Mouse (Mus musculus): ENCODE measurements around the gene Rsph3a. TPM values are rescaled to one million over a fixed set of nuclear protein-coding genes. Genes with fewer than 3 reads are reported as not detected.
"Not testable (repeated sequence)": the region's sequence is repeated elsewhere in the genome, so short reads cannot be mapped to it uniquely, and the experiment has no call there.

Rsph3a gene
- total RNA-seq (2014; fragmentation: Nextera tagmentation) (13.5 and 18.7 TPM in 2 replicates), total RNA-seq (2017) (11.7 and 14.1 TPM in 2 replicates), polyA plus RNA-seq (2012) (10.3 and 10.5 TPM in 2 replicates)

DNA sequence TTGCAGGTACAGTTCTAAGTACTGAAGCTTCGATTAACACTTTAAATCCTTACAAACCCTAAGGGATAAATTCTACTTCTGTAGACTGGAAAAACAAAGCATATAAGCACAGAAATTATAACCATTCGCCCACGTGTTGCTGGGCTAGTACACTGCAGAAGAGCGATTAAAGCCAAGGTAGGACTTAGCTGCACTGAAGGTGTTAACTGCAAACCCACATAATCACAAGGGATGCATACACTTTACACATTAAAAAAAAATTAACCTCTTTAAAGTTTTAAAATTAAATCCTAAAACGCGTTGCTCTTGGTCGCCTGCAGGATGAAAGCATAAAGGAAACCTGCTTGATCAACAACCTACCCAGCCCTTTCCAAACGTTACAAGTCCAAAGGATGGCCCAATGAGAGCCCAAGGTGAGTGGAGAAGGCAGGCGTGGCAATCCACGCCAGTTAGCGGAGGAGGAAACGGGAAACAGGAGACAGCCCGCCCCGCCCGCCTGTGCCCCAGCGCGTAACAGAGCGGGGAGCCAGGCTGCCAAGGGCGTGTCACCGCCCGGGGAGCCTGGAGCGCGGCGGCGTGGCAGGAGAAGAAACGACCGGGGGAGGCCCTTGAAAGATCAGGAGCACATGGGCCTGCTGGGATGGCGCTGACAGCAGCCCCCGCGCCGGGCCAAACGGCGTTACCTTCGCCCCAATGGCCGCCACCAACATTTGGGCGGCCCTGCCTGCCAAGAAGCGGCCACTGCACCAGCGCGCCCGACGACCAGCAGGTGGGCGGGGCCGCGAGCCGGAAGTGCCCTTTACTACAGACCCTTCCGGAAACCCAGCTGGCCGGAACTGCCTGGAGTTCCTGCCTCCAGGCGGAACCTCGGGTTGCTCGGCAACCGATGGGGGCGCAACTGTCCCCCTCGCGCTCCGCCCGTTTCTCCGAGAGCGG, at the start of gene Rsph3a:
Gene Rsph3a (plus strand): TSS at position 498 of the 936 bp plus-strand sequence.
- peak; percentile 92 for ATAC-seq (ENCODE audit: extremely low read depth, insufficient number of reproducible peaks, low FRiP score, poor library complexity, severe bottlenecking)
- not testable (repeated sequence) for H3K9me3 ChIP-seq (replicated peaks); H3K36me3 ChIP-seq (replicated peaks); H3K27me3 ChIP-seq (ENCODE audit: insufficient read depth, low read length); H3K4me1 ChIP-seq (ENCODE audit: insufficient read depth, low read depth, low read length)
- H3K4me3 ChIP-seq (ENCODE audit: low read depth, low read length): peak within 1 kb of the TSS; percentile 72
- peak; percentile 60 for DNase-seq (ENCODE audit: low spot score)

DNA sequence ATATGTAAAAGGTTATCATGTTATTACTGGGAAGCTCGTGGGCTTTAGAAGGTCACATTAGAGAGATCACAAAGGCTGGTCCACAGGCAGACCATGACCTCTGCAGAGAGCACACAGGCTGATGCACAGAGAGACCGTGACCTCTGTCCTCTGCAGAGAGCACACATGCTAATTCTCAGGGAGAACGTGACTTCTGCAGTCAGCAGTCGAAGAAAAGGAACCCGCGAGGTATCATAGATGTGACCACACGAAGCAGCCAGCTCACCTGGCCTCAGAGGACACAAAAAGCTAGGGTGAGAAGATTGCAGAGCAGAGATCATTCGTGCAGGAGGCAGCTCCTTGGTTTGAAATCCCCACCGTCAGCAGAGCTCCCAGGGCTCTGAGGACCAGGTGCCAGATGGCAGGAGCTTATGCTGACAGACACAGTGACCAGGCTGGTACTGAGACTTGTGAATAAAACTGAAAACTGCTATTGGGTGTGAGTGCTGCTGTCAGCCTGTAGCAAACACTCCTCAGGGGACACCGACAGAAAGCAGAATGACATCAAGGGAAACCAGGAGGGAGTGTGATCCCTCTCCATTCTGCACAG, 49.3 kb upstream of the Rsph3a start:
- DNase-seq (ENCODE audit: low spot score) (no peak), ATAC-seq (ENCODE audit: extremely low read depth, insufficient number of reproducible peaks, low FRiP score, poor library complexity, severe bottlenecking) (no peak)
- no peaks in the 10 kb centered on the region for H3K4me1 ChIP-seq (ENCODE audit: insufficient read depth, low read depth, low read length)
- peaks cover 10% of the 10 kb centered on the region for H3K27me3 ChIP-seq (ENCODE audit: insufficient read depth, low read length)
- no peaks in the 10 kb centered on the region for H3K9me3 ChIP-seq (replicated peaks)
- no peak overlapping the region for H3K4me3 ChIP-seq (ENCODE audit: low read depth, low read length)
- TF ChIP-seq CTCF (IDR thresholded peaks at IDR 0.05; ENCODE audit: low read depth, low read length) (no peak), GATA1 (IDR thresholded peaks at IDR 0.05; ENCODE audit: borderline replicate concordance, low read length) (no peak), POLR2AphosphoS5 (IDR thresholded peaks at IDR 0.05; ENCODE audit: insufficient replicate concordance, low read depth, low read length) (no peak), TAL1 (conservative IDR thresholded peaks at IDR 0.05; ENCODE audit: low read depth, low read length) (no peak), GATA2 (IDR thresholded peaks at IDR 0.05; ENCODE audit: borderline replicate concordance, low read depth, low read length) (no peak)
- H3K36me3 ChIP-seq (replicated peaks): no peaks in the 10 kb centered on the region

DNA sequence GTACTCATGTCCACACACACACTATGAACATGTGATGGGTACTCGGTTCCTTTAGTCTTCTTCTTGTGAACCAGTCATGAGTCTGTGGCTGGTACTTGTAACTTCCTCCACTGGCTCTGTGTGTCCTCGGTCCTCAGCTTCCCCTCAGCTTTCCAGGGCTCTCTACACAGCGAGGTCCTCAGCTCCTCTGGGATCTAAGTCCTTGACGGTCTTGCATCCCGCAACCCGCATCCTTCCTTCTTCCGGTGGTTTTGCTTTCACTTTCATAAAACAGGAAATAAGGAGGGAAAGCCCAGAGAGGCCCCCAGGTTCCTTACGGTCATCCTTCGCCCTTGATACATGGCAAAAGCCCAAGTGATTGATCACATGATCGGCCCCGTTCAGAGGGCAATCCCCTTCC, 48.3 kb upstream of the Rsph3a start:
- no peaks in the 10 kb centered on the region for H3K4me1 ChIP-seq (ENCODE audit: insufficient read depth, low read depth, low read length)
- no peaks in the 10 kb centered on the region for H3K36me3 ChIP-seq (replicated peaks)
- peaks cover 10% of the 10 kb centered on the region for H3K27me3 ChIP-seq (ENCODE audit: insufficient read depth, low read length)
- DNase-seq (ENCODE audit: low spot score) (no peak), ATAC-seq (ENCODE audit: extremely low read depth, insufficient number of reproducible peaks, low FRiP score, poor library complexity, severe bottlenecking) (no peak)
- TF ChIP-seq POLR2AphosphoS5 (IDR thresholded peaks at IDR 0.05; ENCODE audit: insufficient replicate concordance, low read depth, low read length) (no peak), CTCF (IDR thresholded peaks at IDR 0.05; ENCODE audit: low read depth, low read length) (no peak)
- no peak overlapping the region for H3K4me3 ChIP-seq (ENCODE audit: low read depth, low read length)
- H3K9me3 ChIP-seq (replicated peaks): no peaks in the 10 kb centered on the region

DNA sequence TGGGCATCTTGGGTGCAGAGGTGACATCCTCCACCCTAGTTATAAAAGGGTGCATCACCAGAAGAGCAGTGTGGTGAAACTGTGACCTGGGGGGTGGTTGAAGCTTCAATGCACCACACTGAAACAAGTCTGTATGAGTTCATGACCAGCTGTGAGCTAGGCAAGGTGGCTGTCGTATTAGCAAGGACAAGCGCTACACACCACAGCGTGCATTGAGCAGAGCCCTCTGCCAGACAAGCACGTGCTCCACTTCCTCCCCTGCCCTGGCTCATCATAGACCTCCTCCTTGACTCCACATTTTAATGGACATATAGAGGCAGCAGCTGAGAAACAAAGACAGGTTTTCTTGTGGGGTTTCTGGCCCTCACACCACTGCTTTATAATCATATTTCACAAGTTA, 47.7 kb upstream of the Rsph3a start:
- no peak for ATAC-seq (ENCODE audit: extremely low read depth, insufficient number of reproducible peaks, low FRiP score, poor library complexity, severe bottlenecking)
- H3K4me3 ChIP-seq (ENCODE audit: low read depth, low read length): no peak overlapping the region

DNA sequence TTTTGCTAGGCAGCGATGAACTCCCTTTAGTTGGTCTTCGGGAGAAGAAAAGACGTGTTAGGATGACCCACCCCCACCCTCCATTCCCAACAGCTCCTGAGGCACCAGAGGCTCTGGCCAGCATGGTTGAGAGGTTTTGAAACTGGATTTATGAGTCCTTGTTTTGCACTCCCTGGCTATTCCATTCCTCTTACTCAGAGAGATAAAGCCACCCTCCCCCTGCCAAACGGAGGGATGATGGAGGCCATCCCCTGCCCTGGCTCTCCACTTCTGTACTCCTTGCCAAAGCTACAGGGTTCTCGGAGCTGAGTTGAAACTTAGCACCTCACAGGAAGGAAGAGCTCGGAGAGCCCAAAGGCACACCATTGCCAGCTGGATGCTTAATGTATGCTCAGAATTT, 46.2 kb upstream of the Rsph3a start:
- DNase-seq (ENCODE audit: low spot score) (no peak), ATAC-seq (ENCODE audit: extremely low read depth, insufficient number of reproducible peaks, low FRiP score, poor library complexity, severe bottlenecking) (no peak)
- Histone ChIP-seq H3K27me3 (ENCODE audit: insufficient read depth, low read length) (peaks cover 10% of the 10 kb centered on the region), H3K4me1 (ENCODE audit: insufficient read depth, low read depth, low read length) (no peaks in the 10 kb centered on the region), H3K4me3 (ENCODE audit: low read depth, low read length) (no peak overlapping the region), H3K9me3 (replicated peaks) (no peaks in the 10 kb centered on the region), H3K36me3 (replicated peaks) (no peaks in the 10 kb centered on the region)
- no peak for TF ChIP-seq POLR2AphosphoS5 (IDR thresholded peaks at IDR 0.05; ENCODE audit: insufficient replicate concordance, low read depth, low read length)
- no peak for TF ChIP-seq CTCF (IDR thresholded peaks at IDR 0.05; ENCODE audit: low read depth, low read length)
- no peak for TF ChIP-seq GATA1 (IDR thresholded peaks at IDR 0.05; ENCODE audit: borderline replicate concordance, low read length)
- no peak for TF ChIP-seq TAL1 (conservative IDR thresholded peaks at IDR 0.05; ENCODE audit: low read depth, low read length)
- no peak for TF ChIP-seq GATA2 (IDR thresholded peaks at IDR 0.05; ENCODE audit: borderline replicate concordance, low read depth, low read length)

More for the DNA sequence above, 47.7 kb upstream of the Rsph3a start:
- Histone ChIP-seq H3K9me3 (replicated peaks) (no peaks in the 10 kb centered on the region), H3K36me3 (replicated peaks) (no peaks in the 10 kb centered on the region), H3K4me1 (ENCODE audit: insufficient read depth, low read depth, low read length) (no peaks in the 10 kb centered on the region), H3K27me3 (ENCODE audit: insufficient read depth, low read length) (peaks cover 10% of the 10 kb centered on the region)
- DNase-seq (ENCODE audit: low spot score): no peak
- TF ChIP-seq CTCF (IDR thresholded peaks at IDR 0.05; ENCODE audit: low read depth, low read length) (no peak), GATA1 (IDR thresholded peaks at IDR 0.05; ENCODE audit: borderline replicate concordance, low read length) (no peak), TAL1 (conservative IDR thresholded peaks at IDR 0.05; ENCODE audit: low read depth, low read length) (no peak), GATA2 (IDR thresholded peaks at IDR 0.05; ENCODE audit: borderline replicate concordance, low read depth, low read length) (no peak), POLR2AphosphoS5 (IDR thresholded peaks at IDR 0.05; ENCODE audit: insufficient replicate concordance, low read depth, low read length) (no peak)

DNA sequence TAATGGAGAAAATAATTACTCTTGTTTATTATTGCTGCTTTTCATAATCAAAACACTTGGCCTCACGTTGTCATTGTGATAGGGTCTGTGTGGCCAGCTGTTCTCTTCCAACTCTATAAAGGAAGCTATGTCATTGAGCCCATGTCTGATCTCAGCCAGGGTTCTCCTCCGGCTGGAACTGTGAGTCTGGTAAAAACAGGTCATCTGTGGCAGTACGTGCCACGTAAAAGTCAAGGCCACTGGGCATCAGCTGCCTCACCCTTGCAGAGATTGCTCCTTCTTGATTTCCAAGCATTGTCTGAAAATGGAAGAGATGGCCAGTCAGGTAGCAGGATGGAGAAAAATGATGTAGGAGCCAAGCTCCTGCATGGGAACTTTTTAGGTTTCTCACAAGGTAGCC, 45.5 kb upstream of the Rsph3a start:
- TF ChIP-seq CTCF (IDR thresholded peaks at IDR 0.05; ENCODE audit: low read depth, low read length) (no peak), POLR2AphosphoS5 (IDR thresholded peaks at IDR 0.05; ENCODE audit: insufficient replicate concordance, low read depth, low read length) (no peak), TAL1 (conservative IDR thresholded peaks at IDR 0.05; ENCODE audit: low read depth, low read length) (no peak), GATA2 (IDR thresholded peaks at IDR 0.05; ENCODE audit: borderline replicate concordance, low read depth, low read length) (no peak), GATA1 (IDR thresholded peaks at IDR 0.05; ENCODE audit: borderline replicate concordance, low read length) (no peak)
- Histone ChIP-seq H3K4me3 (ENCODE audit: low read depth, low read length) (no peak overlapping the region), H3K27me3 (ENCODE audit: insufficient read depth, low read length) (peaks cover 10% of the 10 kb centered on the region), H3K36me3 (replicated peaks) (no peaks in the 10 kb centered on the region), H3K9me3 (replicated peaks) (no peaks in the 10 kb centered on the region), H3K4me1 (ENCODE audit: insufficient read depth, low read depth, low read length) (no peaks in the 10 kb centered on the region)
- no peak for ATAC-seq (ENCODE audit: extremely low read depth, insufficient number of reproducible peaks, low FRiP score, poor library complexity, severe bottlenecking)
- no peak for DNase-seq (ENCODE audit: low spot score)
